Mouse (Mus musculus): ENCODE results near the gene Ap3s2. TPM values are rescaled to one million over a fixed set of nuclear protein-coding genes. Genes with fewer than 3 reads are reported as not detected.

Ap3s2 gene
- total RNA-seq, 1 experiment from 2014 or later: 8.4 TPM

DNA sequence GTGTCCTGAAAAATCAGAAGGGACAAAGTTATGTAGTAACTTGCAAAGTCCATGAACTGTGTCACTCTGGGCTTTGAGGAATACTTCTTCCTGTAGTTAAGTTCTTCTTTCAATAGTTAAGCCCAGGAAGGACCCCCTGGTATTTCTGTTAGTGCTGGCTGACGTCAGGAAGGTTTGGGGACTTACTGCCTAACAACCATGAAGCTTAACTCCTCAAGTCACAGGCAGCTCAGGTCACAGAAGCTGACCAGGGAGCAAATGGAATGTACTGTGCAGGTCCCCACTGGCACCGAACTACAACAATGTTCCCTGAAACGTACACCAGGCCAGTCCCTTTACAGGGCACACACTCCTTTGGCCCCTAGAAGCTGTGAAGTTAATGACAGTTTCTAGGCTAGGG lies 25.2 kb downstream of the Ap3s2 start:
- no peak for ATAC-seq (replicated peaks in 1 of 2; ENCODE audit: insufficient read depth in 1 of 2, low FRiP score in 2 of 2, low TSS enrichment in 1 of 2, low read depth in 1 of 2, poor library complexity in 2 of 2, severe bottlenecking in 2 of 2)

DNA sequence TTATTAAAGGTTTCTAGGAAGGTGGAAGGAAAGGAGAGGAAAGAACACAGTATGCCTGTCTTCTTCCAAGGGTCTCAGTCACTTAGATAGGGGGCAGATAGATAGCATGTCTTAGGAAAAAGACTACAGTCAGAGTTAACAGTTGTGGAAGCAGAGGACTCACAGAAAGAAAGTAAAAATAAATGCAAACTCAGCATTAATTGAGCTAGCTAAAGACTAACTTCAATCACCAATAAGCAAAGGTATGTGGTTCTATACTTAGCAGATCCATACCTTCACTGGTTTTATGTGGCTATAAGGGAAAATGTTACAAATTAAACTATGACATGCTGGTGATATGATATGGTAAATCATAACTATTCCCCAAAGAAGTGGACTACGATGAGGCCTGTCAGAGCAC lies 25.7 kb downstream of the Ap3s2 start:
- no peak for ATAC-seq (replicated peaks in 1 of 2; ENCODE audit: insufficient read depth in 1 of 2, low FRiP score in 2 of 2, low TSS enrichment in 1 of 2, low read depth in 1 of 2, poor library complexity in 2 of 2, severe bottlenecking in 2 of 2)

DNA sequence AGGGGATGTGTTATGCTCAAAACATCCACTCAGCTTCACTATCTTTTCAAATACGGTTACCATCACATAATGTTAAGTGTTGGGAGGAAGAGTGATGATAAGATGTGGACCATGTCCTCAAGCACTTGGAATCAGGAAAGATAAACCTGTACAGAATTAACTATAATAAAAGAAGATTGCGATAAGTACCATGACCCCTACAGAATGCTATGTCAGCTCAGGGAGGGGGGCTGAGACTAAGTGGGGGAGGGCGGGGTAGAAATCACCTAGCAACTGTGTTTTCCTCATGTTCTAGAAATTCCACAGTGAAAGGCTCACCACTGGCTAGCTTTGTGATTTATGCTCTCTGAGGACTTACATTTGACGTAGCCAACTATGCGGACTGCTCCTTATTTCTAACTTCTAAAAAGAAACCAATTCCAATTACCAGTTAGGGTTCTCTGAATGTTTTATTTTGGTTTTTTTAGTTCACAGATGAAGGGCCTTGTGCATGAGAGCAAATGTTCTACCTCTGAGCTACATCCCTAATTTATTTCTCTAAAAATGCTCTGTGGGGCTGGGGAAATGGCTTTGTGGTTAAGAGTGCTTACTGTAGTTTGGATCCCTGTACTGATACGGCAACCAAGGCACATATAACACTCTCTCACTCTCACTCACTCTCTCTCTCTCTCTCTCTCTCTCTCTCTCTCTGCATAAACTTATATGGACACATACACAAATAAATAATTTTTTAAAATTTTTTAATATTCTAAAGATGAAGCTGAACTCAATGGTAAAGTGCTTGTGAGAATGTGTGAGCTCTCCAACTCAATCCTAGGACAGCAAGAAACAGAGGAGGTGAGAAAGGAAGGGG lies 27.6 kb downstream of the Ap3s2 start:
- ATAC-seq (replicated peaks in 1 of 2; ENCODE audit: insufficient read depth in 1 of 2, low FRiP score in 2 of 2, low TSS enrichment in 1 of 2, low read depth in 1 of 2, poor library complexity in 2 of 2, severe bottlenecking in 2 of 2): no peak

DNA sequence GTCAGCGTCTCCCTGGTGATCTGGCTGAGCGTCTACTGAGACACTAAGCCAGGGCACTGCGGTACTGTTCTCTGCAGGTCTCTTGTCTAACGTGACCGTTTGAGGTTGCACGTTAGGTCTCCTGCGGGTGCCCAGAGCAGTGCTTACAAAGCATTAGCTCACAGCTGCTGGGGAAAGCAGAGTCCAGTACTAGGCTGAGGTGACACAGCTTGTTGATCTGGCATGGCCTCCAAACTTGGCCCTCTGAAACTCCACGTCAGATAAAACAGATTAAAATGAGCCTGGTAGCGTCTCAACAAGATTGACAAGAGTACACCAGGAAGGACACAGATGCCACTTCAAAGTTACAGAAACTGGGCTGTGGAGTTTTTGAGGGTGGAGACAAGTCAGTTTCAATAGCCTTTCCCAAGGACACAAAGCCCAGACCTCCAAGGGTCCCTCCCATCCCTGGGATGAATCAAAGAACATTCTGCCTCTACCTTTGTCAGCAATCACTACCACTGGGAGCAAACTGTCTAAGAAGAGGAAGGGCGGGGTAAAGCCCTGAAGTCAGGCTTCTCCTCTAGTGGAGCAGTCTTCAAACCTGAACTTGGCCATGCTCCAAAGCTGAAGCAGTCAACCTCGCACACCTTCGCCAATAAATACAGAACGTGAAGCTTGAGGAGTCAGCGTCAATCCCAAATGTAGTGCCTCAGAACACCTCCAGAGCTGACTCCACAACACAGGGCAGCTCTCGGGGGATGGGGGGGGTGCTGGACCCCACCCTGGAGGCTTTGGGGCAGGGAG lies 29.8 kb downstream of the Ap3s2 start:
- no peak for ATAC-seq (replicated peaks in 1 of 2; ENCODE audit: insufficient read depth in 1 of 2, low FRiP score in 2 of 2, low TSS enrichment in 1 of 2, low read depth in 1 of 2, poor library complexity in 2 of 2, severe bottlenecking in 2 of 2)

DNA sequence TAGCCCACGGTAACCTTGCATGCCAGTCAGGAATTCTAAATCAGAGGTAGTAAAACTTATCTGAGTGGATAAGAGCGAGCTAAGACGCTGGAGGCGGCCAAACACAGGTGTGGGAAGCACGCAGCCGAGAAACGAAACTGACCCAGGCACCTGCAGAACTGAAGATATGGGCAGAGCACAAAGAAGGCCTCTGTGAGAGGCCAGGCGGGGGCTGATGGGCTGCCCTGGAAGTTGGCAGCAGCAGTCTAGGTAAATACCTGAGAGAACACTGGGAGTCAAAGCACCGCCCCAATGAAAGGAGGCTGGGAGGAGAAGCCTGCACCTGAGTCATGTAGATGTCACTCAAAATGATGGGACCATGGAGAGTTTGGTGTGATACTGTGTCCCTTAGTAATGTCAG lies 31.8 kb downstream of the Ap3s2 start:
- ATAC-seq (replicated peaks in 1 of 2; ENCODE audit: insufficient read depth in 1 of 2, low FRiP score in 2 of 2, low TSS enrichment in 1 of 2, low read depth in 1 of 2, poor library complexity in 2 of 2, severe bottlenecking in 2 of 2): no peak

DNA sequence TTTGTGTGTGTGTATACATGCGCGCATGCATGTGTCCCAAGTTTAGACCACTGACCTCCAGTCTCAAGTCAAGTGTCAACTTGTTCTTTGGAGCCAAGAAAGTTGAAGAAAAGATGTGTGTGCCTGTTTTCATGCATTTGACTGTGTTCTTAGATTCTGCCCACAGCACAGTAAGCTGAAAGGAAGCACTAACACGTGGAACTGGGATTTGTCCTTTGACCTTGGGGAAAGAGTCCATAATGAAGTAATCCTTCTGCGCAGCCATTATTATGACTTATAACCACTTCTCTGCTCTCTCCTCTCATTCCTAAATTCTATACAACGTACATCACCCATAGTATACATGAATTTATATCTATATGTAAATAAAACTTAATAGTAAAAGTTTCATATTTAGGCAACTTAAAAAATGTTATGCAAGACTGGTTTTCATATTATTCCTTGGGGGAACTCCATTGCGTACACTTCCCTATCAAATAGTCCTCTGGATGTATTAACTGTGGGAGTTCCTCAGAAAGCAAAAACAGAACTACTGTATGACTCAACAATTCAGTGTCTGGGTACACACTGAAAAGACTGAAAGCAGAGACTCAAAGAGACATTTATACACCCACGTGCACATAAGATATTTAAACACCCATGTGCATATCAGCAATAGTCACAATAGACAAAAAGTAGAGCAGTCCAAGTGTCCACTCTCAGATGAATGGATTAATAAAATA lies 36.7 kb downstream of the Ap3s2 start:
- ATAC-seq (replicated peaks in 1 of 2; ENCODE audit: insufficient read depth in 1 of 2, low FRiP score in 2 of 2, low TSS enrichment in 1 of 2, low read depth in 1 of 2, poor library complexity in 2 of 2, severe bottlenecking in 2 of 2): no peak

DNA sequence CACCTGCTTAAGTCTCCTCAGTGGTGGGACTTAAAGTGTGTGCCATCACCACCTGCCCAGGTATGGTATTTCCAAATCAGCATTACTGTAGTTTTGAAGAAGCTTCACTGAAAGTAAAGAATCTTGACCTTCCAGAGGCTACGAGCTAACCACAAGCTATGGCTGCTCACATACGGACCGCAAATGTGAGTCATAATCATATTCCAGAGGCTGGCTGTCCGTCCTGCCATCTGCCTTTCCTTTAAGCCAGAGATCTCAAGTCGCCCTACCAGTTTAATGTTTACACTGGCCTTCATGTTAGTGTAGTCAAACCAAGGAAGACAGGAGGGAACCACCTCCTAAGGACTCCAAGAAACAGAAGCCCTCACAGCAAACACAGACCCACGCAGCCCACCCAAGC lies 38.5 kb downstream of the Ap3s2 start:
- no peak for ATAC-seq (replicated peaks in 1 of 2; ENCODE audit: insufficient read depth in 1 of 2, low FRiP score in 2 of 2, low TSS enrichment in 1 of 2, low read depth in 1 of 2, poor library complexity in 2 of 2, severe bottlenecking in 2 of 2)

DNA sequence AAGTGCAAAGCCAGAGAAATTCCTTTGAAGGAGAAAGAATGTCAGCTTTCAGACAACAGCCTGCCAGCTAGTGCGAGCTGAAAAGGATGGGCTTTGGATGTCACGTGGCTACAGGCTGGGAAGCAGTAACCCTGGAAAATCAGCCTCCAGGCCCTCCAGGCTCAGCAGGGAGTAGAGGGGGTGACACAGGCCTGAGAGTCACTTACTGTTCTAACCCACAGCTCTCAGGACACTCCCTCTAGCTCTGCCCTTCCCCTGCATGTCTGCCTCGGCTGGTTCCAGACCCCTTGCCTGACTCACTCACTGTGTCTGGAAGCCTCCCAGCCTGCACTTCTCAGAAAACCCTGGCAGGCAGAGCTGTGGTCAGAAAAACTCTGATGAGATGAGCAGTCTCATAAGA lies 39.5 kb downstream of the Ap3s2 start:
- no peak for ATAC-seq (replicated peaks in 1 of 2; ENCODE audit: insufficient read depth in 1 of 2, low FRiP score in 2 of 2, low TSS enrichment in 1 of 2, low read depth in 1 of 2, poor library complexity in 2 of 2, severe bottlenecking in 2 of 2)

DNA sequence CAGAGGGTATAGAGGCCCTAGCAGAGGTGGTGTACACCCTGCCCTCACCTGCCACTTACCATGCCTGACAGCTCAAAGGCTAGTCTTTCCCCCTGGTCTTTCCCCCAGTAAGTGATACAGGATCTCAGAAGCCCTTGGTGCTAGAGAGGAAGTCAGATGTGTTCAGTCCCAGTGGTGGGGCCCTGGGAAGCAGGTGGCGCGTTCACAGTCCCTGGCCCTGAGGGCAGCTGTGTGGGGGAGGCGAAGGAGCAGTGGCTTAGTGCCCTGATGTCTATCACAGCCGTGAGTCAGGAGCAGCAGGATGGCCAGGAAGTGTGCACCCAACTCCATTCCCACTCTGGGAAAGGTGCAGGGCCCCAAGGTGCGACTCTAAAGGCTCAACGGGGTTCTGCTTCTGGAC lies 40.4 kb downstream of the Ap3s2 start:
- ATAC-seq (replicated peaks in 1 of 2; ENCODE audit: insufficient read depth in 1 of 2, low FRiP score in 2 of 2, low TSS enrichment in 1 of 2, low read depth in 1 of 2, poor library complexity in 2 of 2, severe bottlenecking in 2 of 2): no peak

DNA sequence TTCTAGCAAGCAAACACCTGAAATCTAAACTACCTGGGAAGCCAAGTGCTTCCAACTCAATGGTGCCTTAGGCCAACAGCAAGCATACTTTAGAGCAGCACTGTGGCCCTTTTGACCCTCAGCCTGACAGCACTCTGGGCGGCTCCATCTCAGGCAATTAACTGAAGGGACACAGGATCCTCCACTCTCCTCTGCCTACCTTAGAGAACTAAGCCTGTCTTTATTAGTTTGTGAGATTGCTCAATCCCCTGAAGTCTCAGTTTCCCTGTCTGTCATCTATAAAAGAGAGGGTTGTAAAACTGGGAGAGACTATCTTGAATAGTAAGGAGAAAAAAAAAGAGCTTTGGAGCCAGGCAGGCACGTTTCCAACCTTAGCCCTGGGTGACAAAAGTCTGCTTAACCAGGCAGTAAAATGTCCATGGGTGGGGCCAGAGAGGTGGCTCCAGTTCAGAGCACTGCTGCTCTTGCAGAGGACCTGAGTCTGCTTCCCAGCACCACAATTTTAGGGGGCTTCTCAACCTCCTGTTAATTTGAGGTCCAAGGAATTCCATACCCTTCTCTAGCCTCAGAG lies 41.9 kb downstream of the Ap3s2 start:
- no peak for ATAC-seq (replicated peaks in 1 of 2; ENCODE audit: insufficient read depth in 1 of 2, low FRiP score in 2 of 2, low TSS enrichment in 1 of 2, low read depth in 1 of 2, poor library complexity in 2 of 2, severe bottlenecking in 2 of 2)

DNA sequence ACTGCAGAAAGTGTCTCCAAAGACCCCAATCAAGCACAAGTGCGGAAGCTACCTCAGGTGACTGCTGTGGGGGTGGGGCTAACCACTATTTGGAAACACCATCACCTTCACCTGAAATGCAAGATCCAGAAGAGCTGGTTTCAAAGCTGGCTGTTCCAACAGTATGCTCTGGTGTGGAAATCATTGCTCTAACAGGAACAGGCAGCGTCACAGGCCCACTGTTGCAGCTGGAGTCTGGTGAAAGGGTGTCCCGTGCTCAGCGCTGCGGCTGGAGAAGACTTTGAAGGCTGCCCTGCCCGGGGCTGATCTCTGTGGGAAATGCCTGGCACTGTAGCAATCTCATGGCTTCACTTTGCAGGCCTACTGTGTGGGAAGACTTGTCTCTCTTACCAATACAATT lies 47.0 kb downstream of the Ap3s2 start:
- ATAC-seq (replicated peaks in 1 of 2; ENCODE audit: insufficient read depth in 1 of 2, low FRiP score in 2 of 2, low TSS enrichment in 1 of 2, low read depth in 1 of 2, poor library complexity in 2 of 2, severe bottlenecking in 2 of 2): no peak

DNA sequence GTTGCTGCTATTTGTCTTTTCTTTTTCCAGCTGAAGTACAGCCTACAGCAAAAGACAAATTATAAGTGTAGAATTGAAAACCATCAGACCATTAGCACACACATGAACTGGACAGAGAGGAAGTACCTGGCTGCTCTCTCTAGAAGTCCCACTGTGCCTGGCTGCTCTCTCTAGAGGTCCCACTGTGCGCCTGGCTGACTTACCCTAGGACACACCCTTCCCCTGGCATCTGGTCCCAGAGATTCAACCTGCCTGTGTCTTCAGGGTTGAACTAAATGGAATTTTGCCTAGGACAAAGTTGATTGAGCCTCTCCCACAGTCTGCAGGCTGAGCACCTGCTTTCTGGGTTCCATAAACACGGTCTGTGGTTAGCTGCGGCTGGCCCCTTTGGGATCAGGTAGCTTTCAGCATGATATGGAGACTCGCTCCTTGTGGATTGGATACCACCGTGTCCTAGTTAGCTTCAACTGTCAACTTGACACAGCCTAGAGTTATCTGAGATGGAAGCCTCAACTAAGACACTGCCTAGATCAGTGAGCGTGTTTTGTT lies 48.6 kb downstream of the Ap3s2 start:
- ATAC-seq (replicated peaks in 1 of 2; ENCODE audit: insufficient read depth in 1 of 2, low FRiP score in 2 of 2, low TSS enrichment in 1 of 2, low read depth in 1 of 2, poor library complexity in 2 of 2, severe bottlenecking in 2 of 2): no peak

DNA sequence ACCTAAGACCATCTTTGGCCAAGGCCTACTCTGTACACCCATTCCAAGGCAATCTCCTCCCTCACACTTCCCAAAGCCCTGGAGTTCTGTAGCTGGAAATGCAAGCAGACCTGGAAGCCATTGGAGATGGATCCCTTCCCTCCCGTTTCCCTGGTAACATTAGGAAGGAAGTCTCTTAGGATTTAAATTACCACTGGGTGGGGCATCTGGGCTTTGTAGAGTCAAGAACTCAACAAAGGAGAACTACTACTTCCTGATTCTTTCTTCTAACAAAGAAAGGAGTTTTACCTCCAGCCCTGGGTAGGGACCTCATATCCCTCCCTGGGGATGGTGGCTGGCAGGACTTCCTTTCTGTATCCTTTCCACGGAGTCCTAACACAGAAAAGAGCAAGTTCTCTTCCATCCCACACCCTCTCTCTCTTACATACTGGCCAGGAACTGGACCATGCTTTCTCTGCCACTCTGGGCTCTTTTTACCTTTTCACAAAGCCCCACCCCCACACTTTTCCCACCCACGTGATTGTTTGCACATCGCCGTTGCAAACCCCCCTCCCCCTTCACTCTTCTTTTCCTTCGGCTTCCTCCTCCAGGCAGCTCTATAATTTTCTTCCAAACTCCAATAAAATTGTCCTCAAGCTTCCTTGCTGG lies 51.3 kb downstream of the Ap3s2 start:
- no peak for ATAC-seq (replicated peaks in 1 of 2; ENCODE audit: insufficient read depth in 1 of 2, low FRiP score in 2 of 2, low TSS enrichment in 1 of 2, low read depth in 1 of 2, poor library complexity in 2 of 2, severe bottlenecking in 2 of 2)

DNA sequence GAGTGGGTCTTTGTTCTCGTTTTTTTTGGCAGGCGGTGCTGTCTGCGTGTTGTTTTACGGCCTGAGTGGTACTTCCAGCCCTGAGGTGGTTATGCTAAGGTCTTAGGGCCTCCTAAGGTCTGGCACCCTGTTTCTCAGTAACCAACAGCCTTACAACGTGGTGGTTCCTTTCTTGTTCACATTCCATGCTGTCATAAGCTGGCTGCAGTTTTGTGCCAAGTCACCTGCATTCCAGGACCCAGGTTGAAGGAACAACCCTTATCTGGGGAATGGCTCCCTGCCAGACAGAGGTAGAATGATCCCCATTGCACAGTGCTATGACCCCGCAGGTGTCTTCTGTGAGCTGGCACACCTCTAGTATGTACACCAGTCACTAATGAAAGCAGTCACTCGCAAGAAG lies 52.0 kb downstream of the Ap3s2 start:
- ATAC-seq (replicated peaks in 1 of 2; ENCODE audit: insufficient read depth in 1 of 2, low FRiP score in 2 of 2, low TSS enrichment in 1 of 2, low read depth in 1 of 2, poor library complexity in 2 of 2, severe bottlenecking in 2 of 2): no peak

DNA sequence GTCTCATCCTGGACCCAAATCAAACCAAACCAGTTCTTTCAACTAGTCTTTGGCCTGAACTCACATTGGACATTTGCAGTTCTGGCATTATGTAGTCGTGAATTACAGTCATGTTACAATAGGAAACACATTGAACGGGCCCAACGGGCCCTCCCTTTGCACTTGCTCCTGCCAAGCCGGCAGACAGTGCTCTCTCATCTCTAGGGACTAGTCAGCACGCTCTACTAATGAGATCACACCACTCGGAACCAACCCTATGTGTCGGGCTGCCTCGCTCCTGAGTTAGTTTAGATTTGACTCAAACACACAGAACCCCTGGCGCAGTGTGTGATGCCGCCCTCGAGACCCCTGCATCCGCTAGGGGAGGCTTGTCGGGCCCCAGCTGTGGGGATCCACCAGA lies 52.6 kb downstream of the Ap3s2 start:
- no peak for ATAC-seq (replicated peaks in 1 of 2; ENCODE audit: insufficient read depth in 1 of 2, low FRiP score in 2 of 2, low TSS enrichment in 1 of 2, low read depth in 1 of 2, poor library complexity in 2 of 2, severe bottlenecking in 2 of 2)

DNA sequence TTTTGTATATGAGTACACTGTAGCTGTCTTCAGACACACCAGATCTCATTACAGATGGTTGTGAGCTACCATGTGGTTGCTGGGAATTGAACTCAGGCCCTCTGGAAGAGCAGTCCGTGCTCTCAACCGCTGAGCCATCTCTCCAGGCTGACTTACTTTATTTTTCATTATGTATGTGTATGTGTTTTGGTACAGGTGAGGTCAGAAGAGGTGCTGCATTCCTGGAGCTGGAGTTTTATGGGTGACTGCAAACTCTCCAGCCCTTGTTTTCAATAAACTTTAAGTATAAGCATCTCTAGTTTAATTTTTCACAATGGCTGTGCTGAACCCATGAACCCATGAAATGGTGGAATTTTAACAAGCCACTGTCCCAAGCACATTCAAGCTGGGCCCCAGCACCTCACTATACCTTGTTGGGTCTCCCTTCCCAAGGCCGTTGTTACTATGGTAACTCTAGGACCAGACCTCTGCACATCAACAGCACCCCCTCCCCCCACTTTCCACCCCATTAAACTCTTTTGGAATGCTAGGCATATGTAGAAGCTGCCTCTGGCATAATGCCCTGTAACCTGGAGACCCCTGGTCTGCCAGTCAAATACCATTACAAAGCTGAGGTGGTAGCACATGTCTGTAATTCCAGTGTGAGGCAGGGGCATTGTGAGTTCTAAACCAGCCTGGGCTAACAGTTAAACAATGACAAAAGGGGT lies 54.0 kb downstream of the Ap3s2 start:
- no peak for ATAC-seq (replicated peaks in 1 of 2; ENCODE audit: insufficient read depth in 1 of 2, low FRiP score in 2 of 2, low TSS enrichment in 1 of 2, low read depth in 1 of 2, poor library complexity in 2 of 2, severe bottlenecking in 2 of 2)

DNA sequence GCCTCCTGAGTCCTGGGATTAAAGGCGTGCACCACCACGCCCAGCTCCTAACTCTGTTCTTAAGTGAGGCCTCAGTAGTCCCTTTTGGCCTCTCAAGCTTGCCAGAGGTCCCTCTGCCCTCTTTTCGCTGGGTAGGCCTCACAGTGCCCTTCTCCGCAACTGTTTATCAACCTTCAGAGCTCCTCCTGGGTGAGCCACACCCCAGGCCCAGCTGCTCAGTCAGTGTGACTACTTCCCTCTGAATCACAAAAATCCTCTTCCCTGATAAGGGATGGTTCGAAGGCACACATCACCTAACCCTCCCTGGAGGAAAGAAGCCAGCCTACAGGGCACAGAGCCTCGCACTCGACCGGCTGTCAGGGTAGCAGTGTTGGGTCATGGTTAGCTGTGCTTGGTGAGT lies 58.7 kb downstream of the Ap3s2 start:
- no peak for ATAC-seq (replicated peaks in 1 of 2; ENCODE audit: insufficient read depth in 1 of 2, low FRiP score in 2 of 2, low TSS enrichment in 1 of 2, low read depth in 1 of 2, poor library complexity in 2 of 2, severe bottlenecking in 2 of 2)
